In the genomic region with DNA sequence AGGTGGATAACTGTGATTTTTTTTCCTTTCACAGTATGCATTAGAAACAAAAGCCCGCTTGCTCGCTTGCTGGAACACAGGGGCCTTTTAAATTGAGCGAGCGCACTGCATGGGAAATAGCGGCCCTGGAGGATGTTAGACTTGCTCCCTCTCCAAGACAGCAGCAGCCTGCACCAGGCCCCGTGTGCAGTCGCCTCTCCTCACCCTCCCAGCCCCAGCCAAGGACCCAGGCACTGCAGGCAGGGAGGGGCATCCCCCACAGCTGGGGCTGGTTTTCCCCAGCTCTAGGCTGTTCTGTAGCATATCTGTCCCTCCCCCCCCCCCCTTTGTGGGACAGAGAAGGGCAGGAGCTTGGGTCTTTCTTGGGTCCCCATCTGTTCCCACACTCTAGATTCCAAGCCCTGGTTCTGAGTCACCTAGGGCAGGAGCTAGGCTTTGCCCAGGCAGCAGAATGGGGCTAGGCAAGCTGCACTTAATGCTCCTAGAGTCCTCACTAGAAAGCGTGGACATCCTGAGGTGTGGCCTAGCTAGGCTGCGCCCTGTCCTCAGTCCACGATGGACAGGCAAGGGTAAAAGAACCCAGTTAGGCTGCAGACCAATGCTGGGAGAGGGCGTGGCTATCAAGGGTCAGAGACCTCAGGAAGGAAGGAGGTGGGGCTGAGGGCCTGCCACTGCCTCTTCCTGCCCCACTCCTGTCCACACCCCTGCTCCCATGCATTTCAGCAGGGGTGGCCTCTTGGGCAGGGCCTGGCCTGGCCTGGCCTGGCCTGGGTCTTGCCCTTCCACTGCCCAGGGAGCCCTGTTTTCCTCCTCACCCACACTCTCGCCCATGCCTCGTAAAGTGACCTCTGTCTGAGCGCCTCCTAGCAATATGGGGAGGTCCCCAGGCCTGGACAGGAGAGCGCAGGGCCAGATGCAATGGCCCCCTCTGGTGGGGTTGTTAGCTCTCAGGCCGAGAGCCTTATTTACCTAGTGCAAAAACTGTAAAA, we compare ENCODE assay signal across 8 mouse cellular contexts.
DNase-seq lines count a peak whose midpoint lies in the region; ATAC-seq and TF ChIP-seq lines count a peak whose summit lies in the region.

No protein-coding gene starts in this region.

- peaks cover 19% of the 10 kb centered on the region for H3K4me1 ChIP-seq in forebrain, embryonic 16.5 days (replicated peaks; ENCODE audit: control insufficient read depth, insufficient read depth, low read length)
- peaks cover 32% of the 10 kb centered on the region for H3K4me1 ChIP-seq in hindbrain, embryonic 12.5 days
- peaks cover 8% of the 10 kb centered on the region; the same call in 1 of the 2 replicates for H3K4me1 ChIP-seq in limb, embryonic 14.5 days (ENCODE audit: control insufficient read depth, insufficient read depth, low read length)
- peaks cover 12% of the 10 kb centered on the region for H3K4me1 ChIP-seq in midbrain, embryonic 12.5 days
- peaks cover 2% of the 10 kb centered on the region; the same call in 1 of the 2 replicates for H3K4me1 ChIP-seq in thymus, adult 2 months (replicated peaks; ENCODE audit: control insufficient read depth, insufficient read depth, low read length)

- DNase-seq in spleen, adult 18-20 months: peak; percentile 29 to 44
- no peak for DNase-seq in spleen, adult 12 weeks (ENCODE audit: low spot score)
- DNase-seq in limb, embryonic 14.5 days (ENCODE audit: low spot score): peak; percentile 12
- no peak for DNase-seq in layer of hippocampus, postnatal 14 days (ENCODE audit: low spot score in 2 of 2)
- DNase-seq in thymus, adult 2 months: no peak

- no peak for TF ChIP-seq POLR2A in limb, embryonic 14.5 days (IDR thresholded peaks at IDR 0.05; ENCODE audit: borderline replicate concordance, extremely low read depth, insufficient read depth, insufficient read length)
- TF ChIP-seq POLR2A in thymus, adult 2 months (IDR thresholded peaks at IDR 0.05; ENCODE audit: control insufficient read depth, extremely low read depth, insufficient read depth, low read length, poor library complexity): no peak

- no peaks in the 10 kb centered on the region for H3K27me3 ChIP-seq in forebrain, embryonic 16.5 days (replicated peaks; ENCODE audit: control insufficient read depth, insufficient read depth, low read length)
- H3K27me3 ChIP-seq in hindbrain, embryonic 12.5 days: no peaks in the 10 kb centered on the region
- no peaks in the 10 kb centered on the region for H3K27me3 ChIP-seq in limb, embryonic 14.5 days (ENCODE audit: control insufficient read depth, insufficient read depth, low read length)
- no peaks in the 10 kb centered on the region for H3K27me3 ChIP-seq in midbrain, embryonic 12.5 days
- no peaks in the 10 kb centered on the region for H3K27me3 ChIP-seq in thymus, adult 2 months (ENCODE audit: control insufficient read depth, insufficient read depth, low read length)

- ATAC-seq in forebrain, embryonic 16.5 days: peak; percentile 36
- ATAC-seq in hindbrain, embryonic 12.5 days (ENCODE audit: low FRiP score): 0 out of 2 replicates have a peak, but pooled peaks have one; percentile 35
- peak; percentile 25 for ATAC-seq in limb, embryonic 14.5 days (ENCODE audit: low FRiP score, low read depth)
- ATAC-seq in midbrain, embryonic 12.5 days (ENCODE audit: low FRiP score, low read depth): peak; percentile 36

- no peak overlapping the region for H3K4me3 ChIP-seq in forebrain, embryonic 16.5 days (replicated peaks; ENCODE audit: low read length)
- H3K4me3 ChIP-seq in hindbrain, embryonic 12.5 days: no peak overlapping the region
- no peak overlapping the region for H3K4me3 ChIP-seq in limb, embryonic 14.5 days (replicated peaks; ENCODE audit: low read length)
- H3K4me3 ChIP-seq in midbrain, embryonic 12.5 days: no peak overlapping the region
- H3K4me3 ChIP-seq in thymus, adult 2 months (ENCODE audit: control insufficient read depth, insufficient read depth, low read length): no peak overlapping the region

- 0 out of 2 replicates have a peak overlapping the region, but pooled peaks have one; percentile 2 for H3K27ac ChIP-seq in forebrain, embryonic 16.5 days (ENCODE audit: low read length)
- H3K27ac ChIP-seq in hindbrain, embryonic 12.5 days: peak overlapping the region; percentile 66
- H3K27ac ChIP-seq in limb, embryonic 14.5 days (replicated peaks; ENCODE audit: low read depth, low read length): peak overlapping the region; percentile 15; the same call in 1 of the 2 replicates
- H3K27ac ChIP-seq in midbrain, embryonic 12.5 days (replicated peaks): peak overlapping the region; percentile 39
- no peak overlapping the region for H3K27ac ChIP-seq in thymus, adult 2 months (ENCODE audit: control insufficient read depth, insufficient read depth, low read length)

- WGBS in forebrain, embryonic 16.5 days: 40% methylated on average over 16 of the region's 16 CpGs
- WGBS in hindbrain, embryonic 12.5 days: 48% methylated on average over 16 of the region's 16 CpGs
- WGBS in limb, embryonic 14.5 days: 39% methylated on average over 16 of the region's 16 CpGs
- WGBS in midbrain, embryonic 12.5 days: 54% methylated on average over 16 of the region's 16 CpGs
- 63% methylated on average over 16 of the region's 16 CpGs for WGBS in thymus, adult 2 months

- no peak overlapping the region; the same call in 1 of the 2 replicates for H3K9ac ChIP-seq in forebrain, embryonic 16.5 days (replicated peaks; ENCODE audit: low read depth, low read length)
- no peak overlapping the region; the same call in 1 of the 2 replicates for H3K9ac ChIP-seq in hindbrain, embryonic 12.5 days
- H3K9ac ChIP-seq in limb, embryonic 14.5 days (ENCODE audit: low read depth, low read length, severe bottlenecking): no peak overlapping the region
- 0 out of 2 replicates have a peak overlapping the region, but pooled peaks have one; percentile 8 for H3K9ac ChIP-seq in midbrain, embryonic 12.5 days (replicated peaks)

- H3K9me3 ChIP-seq in forebrain, embryonic 16.5 days (ENCODE audit: control insufficient read depth, low read length): no peaks in the 10 kb centered on the region
- H3K9me3 ChIP-seq in hindbrain, embryonic 12.5 days (replicated peaks): no peaks in the 10 kb centered on the region
- no peaks in the 10 kb centered on the region for H3K9me3 ChIP-seq in limb, embryonic 14.5 days (ENCODE audit: control insufficient read depth, low read length)
- H3K9me3 ChIP-seq in midbrain, embryonic 12.5 days: no peaks in the 10 kb centered on the region

- H3K36me3 ChIP-seq in forebrain, embryonic 16.5 days (ENCODE audit: control insufficient read depth, insufficient read depth): peaks cover 4% of the 10 kb centered on the region
- peaks cover 56% of the 10 kb centered on the region for H3K36me3 ChIP-seq in hindbrain, embryonic 12.5 days
- H3K36me3 ChIP-seq in limb, embryonic 14.5 days (ENCODE audit: control insufficient read depth, insufficient read depth, low read length): peaks cover 70% of the 10 kb centered on the region
- H3K36me3 ChIP-seq in midbrain, embryonic 12.5 days: peaks cover 55% of the 10 kb centered on the region
- no peaks in the 10 kb centered on the region for H3K36me3 ChIP-seq in thymus, adult 2 months (ENCODE audit: control insufficient read depth, insufficient read depth, low read length)

- no peak for TF ChIP-seq CTCF in thymus, adult 2 months (IDR thresholded peaks at IDR 0.05; ENCODE audit: borderline replicate concordance, control insufficient read depth, extremely low read depth, insufficient read depth, low read length, poor library complexity)

- no peak overlapping the region for H3K4me2 ChIP-seq in forebrain, embryonic 16.5 days (ENCODE audit: low read length)
- H3K4me2 ChIP-seq in hindbrain, embryonic 12.5 days (replicated peaks): no peak overlapping the region
- H3K4me2 ChIP-seq in limb, embryonic 14.5 days (replicated peaks; ENCODE audit: low read depth, low read length, severe bottlenecking): no peak overlapping the region
- no peak overlapping the region for H3K4me2 ChIP-seq in midbrain, embryonic 12.5 days (replicated peaks)

Comparison
In these comparisons a context has a peak if more than half of its experiments do, and no peak if none do; other contexts are left out.
1. DNase-seq: peak in spleen, adult 18-20 months (2 of 2) and limb, embryonic 14.5 days (single experiment); none in spleen, adult 12 weeks (single experiment), layer of hippocampus, postnatal 14 days (0 of 2) and thymus, adult 2 months (single experiment).
2. Peak in every context shown above with its lines, with median percentiles within 50 percentile points of each other: ATAC-seq.